Mouse (Mus musculus) embryonic facial prominence, embryonic 11.5 days (tissue): ENCODE measurements at regions not wholly inside any gene's neighbourhood (a gene's known extent, or its start where the extent isn't known, plus 50 kb on each side); places are given as distances from the start of the nearest gene placed in this dataset.

Source experiments
- ATAC-seq: fragments of 200-750 bp; cut with Nextera tagmentation; replicated peaks from 2 replicates; pipeline ENCODE4 v1.8.0; 2017; ENCODE audit warnings: low read depth; ENCODE audit not compliant: insufficient number of reproducible peaks, low FRiP score, low TSS enrichment
- DNase-seq: peaks from one replicate; pipeline ENCODE4 v3.0.0-alpha.2; 2015; ENCODE audit warnings: low spot score
- H3K27ac ChIP-seq: fragments of 300-500 bp; sonication (generic); replicated peaks from 2 replicates; pipeline ENCODE4 v1.5.1; 2014; ENCODE audit warnings: mild to moderate bottlenecking, low read depth, low read length, control low read depth
- H3K27me3 ChIP-seq: fragments of 300-500 bp; sonication (generic); 2 replicates; pipeline ENCODE4 v1.6.1; 2014; ENCODE audit warnings: mild to moderate bottlenecking, low read length, moderate library complexity, mixed read lengths; ENCODE audit not compliant: control insufficient read depth, insufficient read depth
- H3K36me3 ChIP-seq: fragments of 300-500 bp; sonication (generic); replicated peaks from 2 replicates; pipeline ENCODE4 v1.6.1; 2014; ENCODE audit warnings: low read depth, mild to moderate bottlenecking, low read length, moderate library complexity, mixed read lengths; ENCODE audit not compliant: control insufficient read depth, insufficient read depth
- H3K4me1 ChIP-seq: fragments of 300-500 bp; sonication (generic); 2 replicates; pipeline ENCODE4 v1.6.1; 2014; ENCODE audit warnings: low read length, mixed read lengths; ENCODE audit not compliant: control insufficient read depth, insufficient read depth
- H3K4me2 ChIP-seq: fragments of 300-500 bp; sonication (generic); 2 replicates; pipeline ENCODE4 v1.6.1; 2014; ENCODE audit warnings: low read depth, mild to moderate bottlenecking, control low read depth, low read length, moderate library complexity
- H3K4me3 ChIP-seq: fragments of 300-500 bp; sonication (generic); 2 replicates; pipeline ENCODE4 v1.5.1; 2014; ENCODE audit warnings: low read depth, low read length, control low read depth
- H3K9ac ChIP-seq: fragments of 300-500 bp; sonication (generic); replicated peaks from 2 replicates; pipeline ENCODE4 v1.6.1; 2014; ENCODE audit warnings: mild to moderate bottlenecking, control low read depth, low read length
- H3K9me3 ChIP-seq: fragments of 300-500 bp; sonication (generic); replicated peaks from 2 replicates; pipeline ENCODE4 v1.6.1; 2016; ENCODE audit warnings: mild to moderate bottlenecking, low read length, inconsistent platforms, mixed read lengths; ENCODE audit not compliant: control insufficient read depth
- WGBS: fragments of 180-500 bp; shearing (Covaris S2); extraction: QIAGEN DNeasy Blood & Tissue Kit; methylation state at CpG from one replicate; pipeline ENCODE4 v1.1.7; 2014; 5-methylcytosine and 5-hydroxymethylcytosine counted together

DNA sequence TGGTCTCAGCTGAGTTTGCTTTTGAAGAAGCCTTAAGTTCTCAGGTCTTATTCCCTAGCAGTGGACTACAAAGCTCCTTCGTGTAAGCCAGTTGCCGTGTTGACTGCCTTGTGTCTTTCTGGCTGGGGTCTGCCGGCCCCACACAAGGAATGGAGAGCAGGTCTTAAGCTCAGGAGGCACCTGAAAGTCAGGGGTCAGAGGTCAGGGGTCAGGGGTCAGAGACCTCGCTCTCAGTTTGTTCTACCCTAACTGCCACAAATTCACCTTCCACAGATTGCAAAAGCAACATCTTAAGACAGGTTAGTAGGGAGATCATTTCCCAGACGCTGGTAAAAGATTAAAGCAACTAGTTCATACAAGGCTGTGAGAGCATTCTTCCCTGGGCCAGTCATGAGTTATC is 505.8 kb upstream of the Sox11 start:
- H3K4me2 ChIP-seq = no peak overlapping the region
- 45% methylated on average over 5 of the region's 5 CpGs for WGBS
- no peaks in the 10 kb centered on the region for H3K27me3 ChIP-seq
- H3K27ac ChIP-seq = no peak overlapping the region
- no peak for ATAC-seq
- H3K4me1 ChIP-seq = no peaks in the 10 kb centered on the region
- no peak overlapping the region for H3K9ac ChIP-seq
- H3K9me3 ChIP-seq = no peaks in the 10 kb centered on the region
- H3K36me3 ChIP-seq = no peaks in the 10 kb centered on the region
- no peak for DNase-seq
- H3K4me3 ChIP-seq = no peak overlapping the region

DNA sequence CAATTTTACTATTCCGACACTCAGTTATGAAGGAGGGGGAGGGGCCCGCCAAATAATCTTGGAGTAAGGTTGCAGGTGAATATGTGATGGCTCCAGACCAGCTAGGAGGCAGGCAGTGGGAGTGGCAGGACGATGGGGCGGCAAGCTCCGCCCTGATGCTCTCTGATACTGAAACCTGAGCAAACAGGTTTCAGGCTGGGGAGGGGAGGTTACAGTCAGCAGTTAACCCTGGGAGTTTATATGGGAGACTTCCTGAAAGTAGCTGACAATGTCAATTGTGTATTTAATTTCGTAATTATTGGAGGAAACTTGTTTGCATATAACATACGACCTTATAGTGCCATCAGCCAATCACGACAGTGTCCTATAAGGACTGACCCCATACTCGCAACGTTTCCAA is 505.0 kb upstream of the Sox11 start:
- H3K27me3 ChIP-seq = no peaks in the 10 kb centered on the region
- no peak for DNase-seq
- no peaks in the 10 kb centered on the region for H3K4me1 ChIP-seq
- no peaks in the 10 kb centered on the region for H3K9me3 ChIP-seq
- no peak for ATAC-seq
- H3K9ac ChIP-seq = no peak overlapping the region
- H3K4me2 ChIP-seq = no peak overlapping the region
- H3K36me3 ChIP-seq = no peaks in the 10 kb centered on the region
- H3K27ac ChIP-seq = no peak overlapping the region
- H3K4me3 ChIP-seq = no peak overlapping the region
- 59% methylated on average over 10 of the region's 10 CpGs for WGBS

- no peak overlapping the region for H3K27ac ChIP-seq
Measured at GRCm38 (mm10) chr12:27844958-27845357, 502.6 kb upstream of the Sox11 start.

DNA sequence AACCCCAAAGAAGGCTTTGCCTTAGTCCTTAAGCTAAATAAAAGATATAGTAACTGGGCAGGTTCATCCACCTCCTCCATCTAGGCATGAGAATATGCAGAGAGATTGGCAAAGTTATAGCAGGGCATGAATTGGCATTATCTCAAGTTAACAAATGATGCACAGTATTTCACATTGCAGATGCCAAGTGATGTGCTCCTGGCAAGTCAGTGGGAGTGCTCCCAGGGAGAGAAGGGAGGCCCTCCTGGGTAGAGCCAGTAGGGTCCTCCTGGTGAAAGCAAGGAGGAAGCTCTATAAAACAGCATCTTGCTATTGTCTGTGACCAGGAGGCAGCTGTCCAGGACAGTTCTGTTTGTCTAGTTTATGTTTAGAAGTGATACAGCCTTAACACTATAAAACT is 496.6 kb upstream of the Sox11 start:
- Histone ChIP-seq H3K9ac (no peak overlapping the region), H3K9me3 (no peaks in the 10 kb centered on the region), H3K27ac (no peak overlapping the region), H3K36me3 (no peaks in the 10 kb centered on the region), H3K4me3 (no peak overlapping the region), H3K4me1 (no peaks in the 10 kb centered on the region), H3K4me2 (no peak overlapping the region), H3K27me3 (no peaks in the 10 kb centered on the region)
- ATAC-seq (no peak), DNase-seq (no peak)

More at GRCm38 (mm10) chr12:27844958-27845357, 502.6 kb upstream of the Sox11 start:
- DNase-seq = peak; percentile 8
- Histone ChIP-seq H3K4me2 (no peak overlapping the region), H3K9me3 (no peaks in the 10 kb centered on the region), H3K9ac (no peak overlapping the region), H3K36me3 (no peaks in the 10 kb centered on the region), H3K27me3 (no peaks in the 10 kb centered on the region), H3K4me3 (no peak overlapping the region), H3K4me1 (no peaks in the 10 kb centered on the region)
- ATAC-seq = no peak

- no peak for ATAC-seq
- Histone ChIP-seq H3K4me2 (no peak overlapping the region), H3K27ac (no peak overlapping the region), H3K4me3 (no peak overlapping the region), H3K9ac (no peak overlapping the region), H3K4me1 (no peaks in the 10 kb centered on the region), H3K36me3 (no peaks in the 10 kb centered on the region), H3K27me3 (no peaks in the 10 kb centered on the region), H3K9me3 (no peaks in the 10 kb centered on the region)
- DNase-seq = no peak
- 84% methylated on average over 6 of the region's 6 CpGs for WGBS
Measured at GRCm38 (mm10) chr12:27838384-27838783, 496.0 kb upstream of the Sox11 start.

- no peak for DNase-seq
- Histone ChIP-seq H3K27ac (no peak overlapping the region), H3K4me1 (no peaks in the 10 kb centered on the region), H3K36me3 (no peaks in the 10 kb centered on the region), H3K27me3 (no peaks in the 10 kb centered on the region), H3K9me3 (no peaks in the 10 kb centered on the region), H3K9ac (no peak overlapping the region), H3K4me2 (no peak overlapping the region), H3K4me3 (no peak overlapping the region)
- 78% methylated on average over 5 of the region's 5 CpGs for WGBS
- no peak for ATAC-seq
Measured at GRCm38 (mm10) chr12:27826208-27826607, 483.8 kb upstream of the Sox11 start.

GRCm38 (mm10) chr12:27823392-27823791 is 481.0 kb upstream of the Sox11 start:
- Histone ChIP-seq H3K4me3 (no peak overlapping the region), H3K4me2 (no peak overlapping the region), H3K36me3 (no peaks in the 10 kb centered on the region), H3K4me1 (no peaks in the 10 kb centered on the region), H3K9me3 (no peaks in the 10 kb centered on the region), H3K27me3 (no peaks in the 10 kb centered on the region), H3K27ac (no peak overlapping the region), H3K9ac (no peak overlapping the region)
- no peak for DNase-seq
- 69% methylated on average over 6 of the region's 6 CpGs for WGBS
- ATAC-seq = no peak

- no peaks in the 10 kb centered on the region for H3K4me1 ChIP-seq
- no peaks in the 10 kb centered on the region for H3K27me3 ChIP-seq
- H3K27ac ChIP-seq = no peak overlapping the region
- H3K9me3 ChIP-seq = no peaks in the 10 kb centered on the region
- DNase-seq (peak; percentile 49), ATAC-seq (no peak)
- no peak overlapping the region for H3K4me3 ChIP-seq
- no peak overlapping the region for H3K9ac ChIP-seq
- no peaks in the 10 kb centered on the region for H3K36me3 ChIP-seq
- WGBS = 75% methylated on average over 4 of the region's 4 CpGs
- H3K4me2 ChIP-seq = no peak overlapping the region
Measured at GRCm38 (mm10) chr12:27796642-27797041, 454.3 kb upstream of the Sox11 start.
